Mouse (Mus musculus): ENCODE data around the gene Nanos3.

DNA sequence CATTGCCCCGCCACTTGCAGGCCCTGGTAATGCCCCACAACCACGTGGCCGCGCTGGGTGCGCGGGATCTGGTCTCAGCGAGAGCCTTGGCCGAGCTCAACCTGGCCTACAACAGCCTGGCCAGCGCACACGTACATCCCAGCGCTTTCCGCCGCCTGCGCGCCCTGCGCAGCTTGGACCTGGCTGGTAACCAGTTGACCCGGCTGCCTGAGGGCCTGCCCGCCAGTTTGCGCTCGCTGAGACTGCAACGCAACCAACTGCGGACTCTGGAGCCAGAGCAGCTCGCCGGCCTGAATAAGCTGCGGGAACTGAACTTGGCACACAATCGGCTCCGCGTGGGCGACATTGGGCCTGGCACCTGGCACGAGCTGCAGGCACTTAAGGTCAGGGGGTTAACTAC is 54.2 kb downstream of the Nanos3 start:
- TF ChIP-seq CTCF (IDR thresholded peaks at IDR 0.05; ENCODE audit: control insufficient read depth, insufficient read depth, insufficient read length), result no peak
- TF ChIP-seq MYOG (IDR thresholded peaks at IDR 0.05; ENCODE audit: control insufficient read depth, extremely low read depth, insufficient read length), result no peak
- TF ChIP-seq MAX (IDR thresholded peaks at IDR 0.05), result no peak
- TF ChIP-seq CEBPB (IDR thresholded peaks at IDR 0.05; ENCODE audit: low read depth), result no peak
- TF ChIP-seq USF1 (IDR thresholded peaks at IDR 0.05; ENCODE audit: low read depth), result no peak
- no peak for TF ChIP-seq MYOD1 (IDR thresholded peaks at IDR 0.05; ENCODE audit: control insufficient read depth, insufficient read length, low read depth)
